Mouse (Mus musculus) lung, adult 2 months (tissue): ENCODE measurements at regions not wholly inside any gene's neighbourhood (a gene's known extent, or its start where the extent isn't known, plus 50 kb on each side); places are given as distances from the start of the nearest gene placed in this dataset.

Experiments
- CTCF ChIP-seq: fragments of 200-500 bp; IDR thresholded peaks from 2 replicates; pipeline ENCODE4 v1.5.1; 2011; ENCODE audit warnings: mild to moderate bottlenecking, low read length, control low read depth; ENCODE audit not compliant: insufficient read depth
- POLR2A ChIP-seq: fragments of 200-500 bp; IDR thresholded peaks from 2 replicates; pipeline ENCODE4 v1.6.1; 2011; ENCODE audit warnings: low read depth, mild to moderate bottlenecking, control low read depth, low read length, borderline replicate concordance; ENCODE audit errors: extremely low read depth

GRCm38 (mm10) chr1:73836680-73837079 lies 287.6 kb downstream of the Tns1 start:
- TF ChIP-seq POLR2A, result no peak
- no peak for TF ChIP-seq CTCF
